Mouse (Mus musculus) layer of hippocampus, adult 9-11 months (tissue): ENCODE measurements around the gene Prr7.
A peak's percentile ranks its signal among the peaks of the same experiment; 100 is the strongest.

Experiments
- DNase-seq: peaks from one replicate; pipeline ENCODE4 v3.0.0; 2022

The Prr7 gene

DNA sequence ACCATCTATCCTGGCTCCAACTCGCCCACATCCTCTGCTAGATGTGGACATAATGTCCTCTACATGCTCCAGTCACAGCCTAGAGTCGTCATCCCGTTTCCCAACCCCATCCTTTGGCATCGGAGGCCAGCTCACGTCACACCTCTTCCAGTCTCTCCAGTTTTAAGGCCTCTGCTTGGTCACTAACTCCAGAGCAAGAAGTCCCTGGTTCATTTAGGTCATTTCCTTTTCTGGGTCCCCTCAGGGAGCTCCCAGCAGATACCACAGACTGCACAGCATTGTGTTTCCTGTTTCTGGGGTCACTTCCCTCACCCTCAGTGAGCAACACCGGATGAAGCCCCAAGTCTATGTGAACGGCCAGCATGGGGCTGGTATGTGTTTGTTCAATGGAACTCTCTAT lies 14.9 kb downstream of the Prr7 start:
- DNase-seq, result no peak

DNA sequence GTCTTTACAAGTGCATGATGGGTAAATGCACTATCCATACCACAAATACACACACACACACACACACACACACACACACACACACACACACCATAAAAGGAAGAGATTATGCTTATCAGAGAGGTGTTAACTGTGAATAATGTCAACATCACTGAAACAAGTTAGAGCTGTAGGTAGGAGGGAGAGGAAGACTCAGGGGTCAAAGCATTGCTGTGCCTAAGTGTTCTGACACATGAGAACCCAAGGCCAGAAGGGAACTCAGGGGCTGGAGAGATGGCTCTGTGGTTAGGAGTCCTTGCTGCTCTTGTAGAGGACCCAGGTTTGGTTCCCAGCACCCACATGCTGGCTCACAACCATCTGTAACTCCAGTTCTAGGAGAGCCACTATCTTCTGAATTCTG lies 15.9 kb downstream of the Prr7 start:
- DNase-seq, result no peak

DNA sequence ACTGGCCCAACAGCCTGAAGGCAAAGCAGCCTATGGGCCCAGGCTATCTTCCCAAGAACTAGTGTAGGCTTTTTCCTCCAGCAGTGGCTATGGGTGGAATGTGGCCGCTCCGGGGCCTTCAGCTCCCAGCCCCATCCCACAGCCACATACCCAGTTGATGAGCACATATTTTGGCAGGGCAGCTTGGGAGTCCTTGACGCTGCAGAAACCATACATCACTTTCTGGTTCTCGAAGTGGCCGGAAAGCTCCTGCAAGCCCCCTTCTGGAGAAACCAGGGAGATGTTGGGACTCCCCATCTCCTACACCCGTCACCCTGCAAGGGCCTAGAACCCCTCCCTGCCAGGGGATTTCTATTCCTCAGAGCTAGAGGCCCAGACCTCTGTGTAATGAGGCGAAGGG lies 18.5 kb downstream of the Prr7 start:
- no peak for DNase-seq

DNA sequence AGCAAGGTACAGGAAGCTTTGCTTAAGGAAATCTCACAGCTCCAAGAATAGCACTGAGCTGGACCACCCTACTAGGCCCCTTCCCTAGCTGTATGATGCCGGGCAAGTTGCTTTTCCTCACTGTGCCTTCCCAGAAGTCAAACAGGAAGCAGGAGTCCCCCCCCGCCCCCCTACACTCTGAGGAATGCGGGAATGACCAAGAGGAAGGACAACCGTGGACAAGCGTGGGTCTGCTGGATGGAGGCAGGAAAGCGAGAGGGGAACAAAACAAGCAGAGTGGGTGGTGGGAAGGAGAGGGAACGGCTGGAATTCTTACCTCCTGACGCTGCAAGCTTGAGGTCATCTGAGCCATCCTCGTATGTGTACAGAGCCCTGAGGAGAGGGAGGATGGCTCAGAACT lies 19.0 kb downstream of the Prr7 start:
- no peak for DNase-seq

DNA sequence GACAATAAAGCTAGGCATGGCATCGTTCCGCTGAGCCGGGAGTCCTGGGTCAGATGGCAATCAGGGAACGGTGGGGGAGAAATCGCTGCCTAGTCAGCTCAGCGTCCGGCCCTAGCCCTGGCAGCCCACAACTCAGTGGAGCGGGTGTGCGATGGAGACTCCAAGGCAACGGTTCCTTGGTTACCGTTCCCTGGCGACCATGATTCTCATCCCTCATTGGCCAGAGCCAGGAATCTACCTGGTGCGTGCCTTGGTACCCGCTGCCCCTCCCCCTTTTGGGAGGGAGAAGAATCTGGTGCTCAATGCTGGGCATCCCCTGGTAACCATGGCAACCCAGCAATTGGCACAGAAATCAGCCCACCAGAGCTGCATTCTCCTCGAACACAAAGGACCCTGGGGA lies 19.5 kb downstream of the Prr7 start:
- peak; percentile 96 for DNase-seq

DNA sequence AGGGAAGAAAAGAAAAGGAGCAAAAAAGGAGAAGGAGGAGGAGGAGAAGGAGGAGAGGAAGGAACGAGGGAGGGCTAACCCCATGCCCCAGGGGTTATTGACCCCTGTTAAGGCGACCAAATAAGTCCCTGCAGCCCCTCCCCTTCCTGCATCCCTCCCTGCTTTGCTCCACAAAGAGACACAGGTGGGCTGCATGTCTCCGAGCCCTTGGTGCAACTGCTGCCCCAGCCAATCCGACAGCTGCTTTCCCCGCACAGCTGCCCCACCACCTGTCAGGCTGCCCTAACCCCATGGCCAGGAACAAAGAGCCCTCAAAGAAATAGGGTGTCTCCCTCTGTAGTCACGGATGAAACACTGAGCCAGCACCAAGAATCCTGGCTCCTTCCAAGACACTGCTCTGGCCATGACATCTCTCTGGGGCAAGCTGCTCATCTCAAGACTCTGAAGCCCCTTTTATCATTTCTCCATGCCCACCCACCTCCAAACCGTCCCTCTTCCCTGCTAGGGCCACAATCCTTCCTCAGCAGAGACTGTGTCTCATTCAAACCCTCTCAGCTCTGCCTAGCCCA lies 20.5 kb downstream of the Prr7 start:
- peak; percentile 23 for DNase-seq

DNA sequence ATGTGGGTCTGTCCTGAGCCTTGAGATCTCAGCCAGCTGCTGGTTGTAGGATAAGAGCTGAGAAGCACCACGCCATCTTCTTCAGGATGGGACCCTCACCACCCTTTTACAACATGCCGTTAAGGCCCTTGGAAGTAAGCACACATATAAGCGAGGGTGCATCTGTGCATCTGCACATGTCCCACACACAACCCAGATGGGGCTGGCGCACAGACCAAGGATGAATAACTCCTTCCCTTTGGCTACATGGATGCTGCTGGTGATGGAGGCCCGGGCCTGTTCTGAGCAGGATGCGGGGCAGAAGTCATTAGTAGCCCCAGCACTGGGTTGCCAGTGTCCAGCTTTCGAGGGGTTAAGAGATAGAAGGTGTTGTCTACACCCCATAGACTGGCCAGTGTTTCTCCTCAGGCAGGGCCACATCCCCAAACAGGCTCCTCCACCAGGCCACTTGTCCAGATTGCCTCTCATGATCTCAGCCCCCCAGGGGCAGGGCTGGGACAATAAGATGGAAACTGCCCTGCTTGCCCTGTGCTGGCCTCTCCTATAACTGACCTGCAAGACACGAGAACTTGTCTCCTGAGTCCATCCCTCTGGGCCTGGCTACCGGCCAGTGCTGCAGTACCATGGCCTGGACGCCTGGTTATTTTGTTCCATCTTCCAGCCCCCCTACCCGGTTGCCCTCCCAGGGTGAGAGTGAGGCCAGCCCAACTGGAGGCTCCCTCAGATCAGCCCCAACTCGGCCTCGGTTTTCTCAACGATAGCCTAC lies 22.1 kb downstream of the Prr7 start:
- DNase-seq, result peak; percentile 42

DNA sequence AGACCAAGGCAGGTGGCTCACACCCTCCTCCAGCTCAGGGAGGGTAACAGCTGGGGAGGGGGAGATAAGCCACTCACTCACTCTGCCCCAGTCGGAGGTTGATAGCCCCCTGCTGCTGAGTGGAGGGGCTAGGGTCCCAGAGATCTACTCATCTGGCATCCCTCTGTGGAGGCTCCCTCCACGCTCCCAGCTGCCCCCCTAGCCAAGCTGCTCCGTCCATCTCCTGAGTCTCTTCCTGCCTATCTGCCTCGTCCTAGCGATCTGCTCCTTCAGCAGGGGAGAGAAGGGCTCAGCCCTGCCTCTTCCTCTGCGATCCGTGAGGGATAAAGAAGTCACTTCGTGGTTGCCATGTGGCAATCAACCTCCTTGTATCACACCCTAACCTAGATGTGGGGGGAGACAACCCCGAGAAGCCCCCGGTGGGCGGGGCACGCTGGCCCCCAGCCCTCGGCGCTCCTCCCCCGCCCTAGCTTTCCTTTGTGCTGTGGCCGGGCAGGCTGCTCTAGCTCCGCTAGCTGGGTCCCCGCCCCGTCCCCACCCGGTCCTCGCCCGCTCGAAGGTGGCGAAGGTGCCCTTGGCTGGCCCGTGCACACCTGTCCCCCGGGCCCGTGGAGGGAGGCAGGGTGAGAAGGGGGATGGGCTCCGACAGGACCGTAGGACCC lies 23.0 kb downstream of the Prr7 start:
- no peak for DNase-seq

DNA sequence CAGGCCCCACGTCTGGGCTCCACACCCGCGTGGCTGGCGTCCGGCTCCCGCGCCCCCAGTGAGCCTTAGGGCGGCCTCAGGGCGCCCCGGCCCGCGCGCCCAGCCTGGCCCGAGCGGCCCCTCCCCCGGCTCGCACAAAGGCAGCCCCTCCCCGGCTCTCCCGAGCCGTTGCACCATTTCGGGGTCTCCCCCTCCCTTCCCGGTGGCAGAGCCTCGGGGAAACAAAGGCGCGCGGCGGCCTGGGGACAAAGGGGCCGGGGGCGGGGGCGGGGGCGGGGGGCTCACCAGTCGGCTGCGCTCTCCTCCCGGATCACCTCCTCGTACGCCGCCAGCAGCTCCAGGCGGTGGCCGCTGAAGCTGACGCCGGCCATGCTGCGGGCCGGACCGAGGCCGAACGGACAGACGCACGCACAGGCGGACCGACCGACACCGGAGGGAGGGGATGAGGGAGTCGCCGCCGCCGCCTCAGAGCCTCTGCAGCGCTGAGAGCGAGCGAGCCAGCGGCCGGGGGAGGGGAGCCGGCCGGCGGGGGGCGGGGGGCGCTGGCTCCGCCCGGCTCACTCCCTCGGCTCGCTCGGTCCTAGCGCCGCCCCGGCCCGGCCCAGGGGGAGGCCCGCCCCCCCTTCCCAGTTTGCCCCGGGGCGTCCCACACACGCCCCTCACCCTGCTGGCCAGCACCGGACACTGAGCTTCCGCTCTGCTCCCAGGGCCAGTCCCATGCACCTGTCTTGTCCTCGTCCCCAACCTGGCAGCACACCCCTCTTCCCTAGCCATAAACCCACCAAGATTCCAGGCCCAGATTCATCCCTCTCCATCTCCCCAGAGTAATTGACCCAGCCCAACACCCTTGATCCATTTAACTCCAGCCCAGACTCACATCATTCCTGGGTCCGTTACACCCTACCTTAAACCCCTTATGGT lies 23.8 kb downstream of the Prr7 start, which contains the start of gene Dbn1:
Gene Dbn1 (minus strand): TSS at position 534 of the 921 bp plus-strand sequence.
- DNase-seq, result no peak

DNA sequence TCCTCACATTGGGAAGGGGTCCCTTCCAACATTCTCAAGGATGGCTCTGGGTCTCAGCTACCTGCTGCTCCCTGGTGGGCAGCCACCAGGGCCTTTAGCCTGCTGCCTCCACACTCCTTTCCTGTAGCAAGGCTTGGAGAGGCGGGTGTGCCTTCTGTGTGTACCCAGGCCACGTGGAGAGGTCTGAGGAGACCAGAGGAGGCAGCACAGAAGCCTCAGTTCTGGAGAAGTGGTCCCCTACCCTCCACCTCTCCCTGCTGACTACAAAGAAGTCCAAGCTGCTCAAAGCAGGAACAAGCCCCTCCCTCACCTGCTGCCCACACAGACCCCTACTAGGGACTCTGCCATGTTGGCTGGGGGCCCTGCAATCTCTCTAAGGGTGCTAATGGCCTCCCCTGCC lies 30.2 kb downstream of the Prr7 start:
- no peak for DNase-seq

DNA sequence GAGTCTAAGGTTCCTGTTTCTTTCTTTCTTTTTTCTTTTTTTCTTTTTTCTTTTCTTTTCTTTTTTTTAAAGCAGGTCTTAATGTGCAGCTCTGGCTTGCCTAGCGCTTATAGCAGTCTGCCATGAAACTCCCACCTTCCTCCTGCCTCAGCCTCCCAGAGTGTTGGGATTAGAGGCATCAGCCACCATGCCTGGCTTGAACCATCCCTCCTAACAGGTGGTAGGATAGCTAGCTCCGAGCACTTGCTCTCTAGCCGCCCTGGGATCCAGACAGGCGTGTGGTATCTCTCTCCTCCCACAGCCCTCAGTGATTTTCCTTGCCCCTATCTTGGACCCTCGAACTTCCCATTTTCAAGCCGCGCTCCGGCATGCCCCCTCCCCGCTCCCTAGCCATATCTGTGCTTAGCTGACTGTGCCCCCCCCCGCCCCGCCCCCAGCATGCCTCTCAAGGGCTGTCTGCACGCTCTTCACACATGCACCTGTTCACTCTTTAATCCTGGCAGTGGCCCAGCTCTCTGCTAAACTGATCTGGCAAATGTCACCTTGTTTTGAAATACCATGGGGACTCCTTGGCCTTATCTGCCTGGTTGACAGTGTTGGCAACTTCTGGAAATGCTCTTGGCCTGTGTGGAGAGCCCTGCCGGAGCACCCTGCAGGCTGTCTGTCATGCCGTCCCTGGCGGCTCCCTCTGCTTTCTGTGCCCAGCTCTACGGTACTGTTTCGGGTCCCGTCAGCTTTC lies 31.0 kb downstream of the Prr7 start:
- peak; percentile 61 for DNase-seq

DNA sequence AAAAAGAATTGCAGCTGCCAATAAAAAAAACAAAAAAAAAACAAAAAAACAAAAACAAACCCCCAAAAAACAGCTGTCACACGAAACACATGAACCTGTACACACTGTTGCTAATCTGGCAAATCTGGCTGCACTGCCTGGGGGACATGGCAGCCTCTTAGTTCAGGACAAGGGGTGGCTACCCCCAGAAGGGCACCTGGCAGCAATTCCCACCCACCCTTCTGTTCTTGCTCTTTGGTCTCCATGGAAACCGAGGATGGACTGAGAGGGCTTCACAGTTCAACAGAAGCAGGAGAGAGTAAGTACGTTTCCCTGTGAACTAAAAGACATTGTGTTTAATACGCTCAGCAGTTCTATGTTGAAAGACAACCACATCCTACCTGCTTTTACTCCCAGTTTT lies 31.6 kb downstream of the Prr7 start:
- DNase-seq, result no peak

DNA sequence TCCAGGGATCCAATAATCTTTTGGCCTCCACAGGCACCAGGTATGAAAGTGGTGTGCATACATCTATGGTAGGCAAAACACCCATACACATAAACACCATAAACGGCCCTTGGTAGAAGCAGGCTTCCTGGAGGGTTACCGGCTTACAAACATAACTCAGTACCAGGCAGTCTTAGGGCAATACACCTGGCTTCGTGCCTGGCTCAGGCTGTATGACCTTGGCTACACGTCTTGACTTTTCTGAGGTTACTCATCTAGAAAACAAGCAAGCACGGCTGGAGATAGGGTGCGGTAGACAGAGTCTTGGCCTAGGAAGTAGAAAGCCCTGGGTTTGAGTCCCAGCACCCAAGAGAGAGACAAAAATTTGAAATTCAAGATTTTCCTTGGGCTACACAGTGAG lies 32.6 kb downstream of the Prr7 start:
- no peak for DNase-seq

DNA sequence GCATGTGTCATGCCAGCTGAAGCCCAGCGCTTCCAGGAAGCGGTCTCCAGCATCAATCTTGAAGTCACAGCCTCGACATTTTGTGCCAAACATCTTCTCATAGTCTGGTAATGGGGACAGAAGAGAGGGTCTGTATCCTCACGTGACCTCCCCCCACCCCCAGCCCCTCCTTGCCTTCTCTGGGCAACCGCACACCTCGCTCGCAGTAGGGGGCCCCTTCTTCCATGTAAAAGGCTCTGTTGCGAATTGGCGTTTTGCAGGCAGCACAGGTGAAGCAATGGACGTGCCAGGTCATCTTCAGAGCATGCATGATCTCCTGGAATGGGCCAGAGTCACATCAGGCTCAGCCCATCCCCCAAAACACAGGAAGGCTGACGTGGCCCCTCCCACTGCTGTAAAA lies 34.8 kb downstream of the Prr7 start:
- no peak for DNase-seq

DNA sequence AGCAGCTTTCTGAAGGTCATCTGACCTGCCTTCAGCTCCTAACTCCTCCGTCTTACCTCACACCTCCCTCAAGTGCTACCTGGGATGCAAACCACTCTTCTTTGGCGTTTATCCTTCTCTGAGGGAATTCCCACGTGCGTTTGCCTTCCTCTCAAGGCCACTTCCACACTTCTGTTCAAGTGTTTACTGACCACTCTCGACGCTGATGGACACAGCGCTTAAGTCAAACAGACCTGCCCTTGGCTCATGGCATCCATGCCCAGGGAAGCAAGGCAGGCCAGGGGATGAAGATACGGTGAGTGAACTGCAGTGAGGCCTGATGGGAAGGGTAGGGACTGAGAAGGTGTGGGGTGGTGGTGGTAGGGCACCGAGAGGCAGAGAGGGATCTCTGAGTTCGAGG lies 36.5 kb downstream of the Prr7 start:
- DNase-seq, result no peak

DNA sequence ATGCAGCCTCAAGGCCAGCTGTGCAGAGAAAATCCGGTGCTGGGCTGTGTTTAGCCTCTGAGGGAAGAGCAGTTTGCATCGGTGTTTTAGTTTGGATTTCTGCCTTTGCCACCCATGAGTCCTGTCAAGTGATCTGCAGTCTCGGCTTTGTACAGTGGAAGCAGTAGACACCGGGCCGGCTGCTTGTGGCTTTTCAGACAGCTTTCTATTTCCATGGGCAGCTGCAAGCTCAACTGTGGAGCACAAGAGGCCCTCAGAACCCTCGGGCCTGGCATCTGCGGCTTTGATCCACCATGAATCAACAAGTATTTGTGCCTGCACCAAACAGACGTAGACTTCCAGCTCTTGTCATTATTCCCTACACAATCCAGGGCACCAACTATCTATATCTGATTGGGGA lies 38.3 kb downstream of the Prr7 start:
- no peak for DNase-seq

DNA sequence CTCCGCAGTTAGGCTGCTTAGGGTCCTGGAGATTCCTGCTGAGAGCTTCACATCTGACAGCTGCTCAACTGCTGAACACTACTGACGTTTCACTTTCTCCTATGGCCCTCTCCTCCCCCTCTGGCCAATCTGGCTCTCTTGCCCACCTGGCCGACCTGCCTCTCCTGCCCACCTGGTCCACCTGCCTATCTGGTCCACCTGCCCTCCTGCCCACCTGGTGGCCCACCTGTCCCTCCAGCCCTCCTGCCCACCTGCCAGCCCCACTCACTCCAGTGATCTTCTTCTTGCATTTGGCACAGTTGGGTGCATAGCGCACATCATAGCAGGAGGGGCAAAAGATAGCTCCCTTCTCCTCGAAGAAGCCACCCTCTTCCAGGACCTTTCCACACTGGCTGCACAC lies 40.3 kb downstream of the Prr7 start:
- no peak for DNase-seq

DNA sequence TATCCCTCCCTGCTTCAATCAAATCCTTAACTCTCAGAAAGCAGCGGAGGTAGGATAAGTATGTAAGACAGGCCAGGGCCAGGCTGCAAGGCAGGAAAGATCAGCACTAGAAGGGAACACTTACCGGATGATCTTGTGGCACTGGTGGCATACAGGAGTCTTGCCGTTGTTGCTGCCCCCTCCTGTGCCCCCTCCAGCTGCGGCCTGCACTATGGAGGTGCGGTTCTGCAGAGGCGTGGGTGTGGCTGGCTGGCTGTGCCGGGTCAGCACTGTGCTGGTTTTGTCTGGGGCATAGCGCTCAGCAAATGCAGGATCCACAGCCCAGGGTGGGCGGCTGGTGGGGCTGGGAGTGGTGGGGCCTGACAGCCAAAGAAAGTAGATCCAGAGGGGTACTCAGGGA lies 41.7 kb downstream of the Prr7 start:
- DNase-seq, result no peak

DNA sequence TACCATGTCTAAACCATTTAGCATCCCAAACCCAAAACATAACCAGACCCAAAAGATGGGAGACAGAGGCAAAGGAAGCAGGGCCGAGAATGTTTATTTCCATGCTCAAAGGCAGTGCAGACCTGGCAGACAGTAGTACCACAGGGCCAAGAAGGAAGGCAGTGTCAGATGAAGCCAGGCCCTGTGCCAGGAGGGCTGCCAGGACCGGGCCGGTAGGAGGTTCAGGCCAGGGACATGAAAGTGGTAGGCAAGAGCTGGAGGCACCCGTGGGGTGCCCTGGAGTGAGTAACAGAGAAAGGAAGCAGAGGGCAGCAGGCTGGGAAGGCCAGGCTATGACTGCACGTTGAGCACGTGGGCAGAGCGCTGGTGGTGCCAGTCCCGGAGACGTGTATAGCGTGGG lies 42.6 kb downstream of the Prr7 start:
- no peak for DNase-seq

DNA sequence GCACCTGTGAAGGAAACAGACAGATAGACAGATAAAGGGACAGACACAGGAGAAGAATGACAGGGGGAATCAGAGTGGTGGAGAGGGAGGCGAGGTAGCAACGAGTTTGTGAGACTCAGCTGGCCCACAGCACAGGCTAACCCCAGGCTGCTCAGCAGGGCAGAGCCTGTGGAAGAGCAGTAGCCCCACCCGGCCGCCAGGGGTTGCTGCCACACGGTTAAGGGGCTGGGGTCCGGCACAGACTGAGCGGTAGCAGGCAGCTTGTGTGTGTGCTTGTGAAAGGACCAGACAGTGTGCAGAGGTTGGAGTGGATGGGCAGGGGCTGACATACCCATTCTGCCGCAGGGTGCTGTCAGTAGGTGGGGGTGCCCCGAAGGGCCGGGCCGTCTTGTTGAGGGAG lies 43.8 kb downstream of the Prr7 start:
- no peak for DNase-seq

DNA sequence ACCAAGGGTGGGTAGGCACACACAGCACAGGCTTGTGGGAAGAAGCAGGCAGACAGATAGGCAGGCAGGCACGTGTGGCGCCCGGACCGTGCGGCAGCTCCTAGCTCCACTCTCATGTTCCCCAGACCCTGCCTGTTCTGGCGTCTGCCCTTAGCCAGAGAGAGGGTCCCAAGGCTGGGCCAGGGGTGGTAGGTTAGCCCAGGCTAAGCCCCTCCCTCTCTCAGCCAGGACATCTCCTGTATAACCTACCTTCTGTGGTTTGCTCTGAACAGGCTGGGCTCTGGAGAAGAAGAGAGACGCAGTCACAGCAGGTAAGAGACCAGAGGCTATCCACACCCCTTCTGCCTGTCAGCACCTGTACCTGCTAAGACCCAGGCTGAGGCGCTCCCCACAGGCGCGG lies 44.5 kb downstream of the Prr7 start:
- DNase-seq, result no peak

DNA sequence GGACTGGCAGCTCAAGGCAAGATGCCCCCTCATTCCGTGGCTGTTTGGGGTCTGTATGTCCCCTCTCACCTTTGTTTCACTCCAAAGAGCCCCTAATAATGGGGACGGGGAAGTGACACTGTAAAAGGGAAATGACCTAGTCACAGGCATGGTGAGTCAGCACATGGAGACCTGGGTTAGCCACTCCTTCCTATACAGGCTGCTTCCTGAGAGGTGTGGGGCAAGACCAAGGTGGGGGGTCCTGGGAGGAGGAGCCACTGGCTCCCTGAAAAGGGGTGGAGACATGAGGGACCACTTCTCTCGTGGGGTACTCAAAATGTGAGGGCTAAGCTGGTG lies 46.2 kb downstream of the Prr7 start:
- DNase-seq, result no peak
